Mouse (Mus musculus) forebrain, postnatal 0 days (tissue): ENCODE data around the gene B3gnt2. TPM values are rescaled to one million over a fixed set of nuclear protein-coding genes. Genes with fewer than 3 reads are reported as not detected.

ENCODE experiments used
- ATAC-seq: fragments of 200-750 bp; cut with Nextera tagmentation; 2 replicates; pipeline ENCODE4 v1.8.0; 2017; ENCODE audit warnings: mild to moderate bottlenecking, moderate library complexity
- DNase-seq: peaks from one replicate; pipeline ENCODE4 v3.0.0-alpha.2; 2015
- H3K27ac ChIP-seq: fragments of 300-500 bp; sonication (generic); 2 replicates; pipeline ENCODE4 v1.5.1; 2014; ENCODE audit warnings: low read depth, mild to moderate bottlenecking, antibody characterized with exemption, low read length, moderate library complexity, mixed read lengths
- H3K27me3 ChIP-seq: fragments of 300-500 bp; sonication (generic); 2 replicates; pipeline ENCODE4 v1.6.1; 2014; ENCODE audit warnings: mild to moderate bottlenecking, low read length, mixed read lengths; ENCODE audit not compliant: insufficient read depth
- H3K36me3 ChIP-seq: fragments of 300-500 bp; sonication (generic); 2 replicates; pipeline ENCODE4 v1.6.1; 2014; ENCODE audit warnings: mild to moderate bottlenecking, moderate library complexity; ENCODE audit not compliant: insufficient read depth
- H3K4me1 ChIP-seq: fragments of 300-500 bp; sonication (generic); 2 replicates; pipeline ENCODE4 v1.6.1; 2014; ENCODE audit warnings: antibody characterized with exemption; ENCODE audit not compliant: insufficient read depth
- H3K4me2 ChIP-seq: fragments of 300-500 bp; sonication (generic); 2 replicates; pipeline ENCODE4 v1.6.1; 2014; ENCODE audit warnings: low read depth, mild to moderate bottlenecking, moderate library complexity
- H3K4me3 ChIP-seq: fragments of 300-500 bp; sonication (generic); 2 replicates; pipeline ENCODE4 v1.5.1; 2014; ENCODE audit warnings: low read depth, low read length, mixed read lengths
- H3K9ac ChIP-seq: fragments of 300-500 bp; sonication (generic); 2 replicates; pipeline ENCODE4 v1.6.1; 2014; ENCODE audit warnings: mild to moderate bottlenecking
- H3K9me3 ChIP-seq: fragments of 300-500 bp; sonication (generic); 2 replicates; pipeline ENCODE4 v1.6.1; 2016; ENCODE audit warnings: low read length
- CTCF ChIP-seq: sonication (generic); IDR thresholded peaks from 2 replicates; pipeline ENCODE4 v1.5.1; 2016; ENCODE audit warnings: antibody characterized with exemption, control low read depth, low read depth
- WGBS: fragments of 180-500 bp; shearing (Covaris S2); extraction: QIAGEN DNeasy Blood & Tissue Kit; methylation state at CpG from one replicate; pipeline ENCODE4 v1.1.7; 2014; 5-methylcytosine and 5-hydroxymethylcytosine counted together
- polyA plus RNA-seq: library from polyadenylated mRNA; unstranded; fragments of >200 nt; fragmentation: Nextera tagmentation; extraction: Ambion mirVana; gene quantifications from 2 replicates; pipeline ENCODE4 v1.2.1, GENCODE M21; 2015
- total RNA-seq: library from RNA; depleted of rRNA; stranded (reverse); fragments of >200 nt; gene quantifications from 2 replicates; pipeline ENCODE4 v1.2.3, GENCODE M21; 2014

B3gnt2 gene
- total and polyA plus RNA-seq, 2 experiments from 2014 or later = 3.0 to 6.7 TPM

GRCm38 (mm10) chr11:22777531-22777930, 83.2 kb downstream of the B3gnt2 start:
- no peak for DNase-seq
- H3K36me3 ChIP-seq = no peaks in the 10 kb centered on the region
- no peaks in the 10 kb centered on the region for H3K9me3 ChIP-seq
- 90% methylated on average over 2 of the region's 2 CpGs for WGBS
- ATAC-seq = no peak
- H3K27ac ChIP-seq = no peak overlapping the region
- H3K4me2 ChIP-seq = no peak overlapping the region
- H3K27me3 ChIP-seq = no peaks in the 10 kb centered on the region
- no peak overlapping the region for H3K9ac ChIP-seq
- H3K4me3 ChIP-seq = no peak overlapping the region
- no peaks in the 10 kb centered on the region for H3K4me1 ChIP-seq
- TF ChIP-seq CTCF = peak; percentile 36; the same call in 1 of the 2 replicates

GRCm38 (mm10) chr11:22774821-22775220, 85.9 kb downstream of the B3gnt2 start:
- H3K4me3 ChIP-seq = no peak overlapping the region
- H3K27me3 ChIP-seq = no peaks in the 10 kb centered on the region
- 75% methylated on average over 2 of the region's 2 CpGs for WGBS

GRCm38 (mm10) chr11:22766238-22766637, 94.5 kb downstream of the B3gnt2 start:
- no peak for TF ChIP-seq CTCF
- Histone ChIP-seq H3K9ac (no peak overlapping the region), H3K36me3 (no peaks in the 10 kb centered on the region), H3K4me2 (no peak overlapping the region), H3K4me3 (no peak overlapping the region), H3K4me1 (no peaks in the 10 kb centered on the region), H3K27ac (no peak overlapping the region), H3K27me3 (no peaks in the 10 kb centered on the region), H3K9me3 (no peaks in the 10 kb centered on the region)
- ATAC-seq (no peak), DNase-seq (no peak)
- WGBS = 66% methylated on average over 2 of the region's 2 CpGs

More at GRCm38 (mm10) chr11:22774821-22775220, 85.9 kb downstream of the B3gnt2 start:
- no peak overlapping the region for H3K27ac ChIP-seq
- no peak overlapping the region for H3K9ac ChIP-seq
- no peak for TF ChIP-seq CTCF
- no peak for DNase-seq
- no peak overlapping the region for H3K4me2 ChIP-seq
- no peaks in the 10 kb centered on the region for H3K4me1 ChIP-seq
- no peaks in the 10 kb centered on the region for H3K9me3 ChIP-seq
- H3K36me3 ChIP-seq = no peaks in the 10 kb centered on the region
- no peak for ATAC-seq

- no peaks in the 10 kb centered on the region for H3K36me3 ChIP-seq
- no peaks in the 10 kb centered on the region for H3K27me3 ChIP-seq
- DNase-seq = no peak
- no peaks in the 10 kb centered on the region for H3K4me1 ChIP-seq
- ATAC-seq = no peak
- no peaks in the 10 kb centered on the region for H3K9me3 ChIP-seq
- H3K4me2 ChIP-seq = no peak overlapping the region
- H3K27ac ChIP-seq = no peak overlapping the region
- no peak for TF ChIP-seq CTCF
- no peak overlapping the region for H3K9ac ChIP-seq
- H3K4me3 ChIP-seq = no peak overlapping the region
- 91% methylated on average over 4 of the region's 4 CpGs for WGBS
Observed at GRCm38 (mm10) chr11:22765425-22765824, 95.3 kb downstream of the B3gnt2 start.

GRCm38 (mm10) chr11:22763556-22764295, 97.0 kb downstream of the B3gnt2 start:
- TF ChIP-seq CTCF = no peak
- Histone ChIP-seq H3K4me3 (no peak overlapping the region), H3K9me3 (no peaks in the 10 kb centered on the region), H3K9ac (no peak overlapping the region), H3K27ac (no peak overlapping the region), H3K36me3 (no peaks in the 10 kb centered on the region), H3K4me2 (no peak overlapping the region), H3K27me3 (no peaks in the 10 kb centered on the region), H3K4me1 (no peaks in the 10 kb centered on the region)
- ATAC-seq (no peak), DNase-seq (peak; percentile 3)
- WGBS = 83% methylated on average over 4 of the region's 4 CpGs

- H3K9ac ChIP-seq = no peak overlapping the region
- no peak overlapping the region for H3K4me2 ChIP-seq
- ATAC-seq = no peak
- H3K9me3 ChIP-seq = no peaks in the 10 kb centered on the region
- no peaks in the 10 kb centered on the region for H3K4me1 ChIP-seq
- no peaks in the 10 kb centered on the region for H3K36me3 ChIP-seq
- DNase-seq = no peak
- no peak overlapping the region for H3K4me3 ChIP-seq
- 79% methylated on average over 1 of the region's 1 CpGs for WGBS
- no peak overlapping the region for H3K27ac ChIP-seq
- no peaks in the 10 kb centered on the region for H3K27me3 ChIP-seq
- no peak for TF ChIP-seq CTCF
Observed at GRCm38 (mm10) chr11:22763055-22763454, 97.7 kb downstream of the B3gnt2 start.

GRCm38 (mm10) chr11:22762236-22762927, 98.4 kb downstream of the B3gnt2 start:
- Histone ChIP-seq H3K4me3 (no peak overlapping the region), H3K4me2 (no peak overlapping the region), H3K9ac (no peak overlapping the region), H3K4me1 (no peaks in the 10 kb centered on the region), H3K27me3 (no peaks in the 10 kb centered on the region), H3K9me3 (no peaks in the 10 kb centered on the region), H3K36me3 (no peaks in the 10 kb centered on the region), H3K27ac (no peak overlapping the region)
- no peak for TF ChIP-seq CTCF
- no peak for DNase-seq
- WGBS = 94% methylated on average over 18 of the region's 18 CpGs
- no peak for ATAC-seq
